Mouse (Mus musculus) T-cell, adult 66 days (primary cell): ENCODE results near the gene Tescl. TPM values are rescaled to one million over a fixed set of nuclear protein-coding genes. Genes with fewer than 3 reads are reported as not detected.

Experiments
- total RNA-seq, 2 experiments: library from RNA; stranded (reverse); gene quantifications; 3 replicates in 1 of 2; 4 replicates in 1 of 2; pipeline ENCODE4 v1.2.4; 2023

Gene Tescl
- not detected for total RNA-seq

GRCm38 (mm10) chr7:24333304-24333986 lies at the start of gene Tescl:
Gene Tescl, minus strand, starts transcription at chr7:24333936.

DNA sequence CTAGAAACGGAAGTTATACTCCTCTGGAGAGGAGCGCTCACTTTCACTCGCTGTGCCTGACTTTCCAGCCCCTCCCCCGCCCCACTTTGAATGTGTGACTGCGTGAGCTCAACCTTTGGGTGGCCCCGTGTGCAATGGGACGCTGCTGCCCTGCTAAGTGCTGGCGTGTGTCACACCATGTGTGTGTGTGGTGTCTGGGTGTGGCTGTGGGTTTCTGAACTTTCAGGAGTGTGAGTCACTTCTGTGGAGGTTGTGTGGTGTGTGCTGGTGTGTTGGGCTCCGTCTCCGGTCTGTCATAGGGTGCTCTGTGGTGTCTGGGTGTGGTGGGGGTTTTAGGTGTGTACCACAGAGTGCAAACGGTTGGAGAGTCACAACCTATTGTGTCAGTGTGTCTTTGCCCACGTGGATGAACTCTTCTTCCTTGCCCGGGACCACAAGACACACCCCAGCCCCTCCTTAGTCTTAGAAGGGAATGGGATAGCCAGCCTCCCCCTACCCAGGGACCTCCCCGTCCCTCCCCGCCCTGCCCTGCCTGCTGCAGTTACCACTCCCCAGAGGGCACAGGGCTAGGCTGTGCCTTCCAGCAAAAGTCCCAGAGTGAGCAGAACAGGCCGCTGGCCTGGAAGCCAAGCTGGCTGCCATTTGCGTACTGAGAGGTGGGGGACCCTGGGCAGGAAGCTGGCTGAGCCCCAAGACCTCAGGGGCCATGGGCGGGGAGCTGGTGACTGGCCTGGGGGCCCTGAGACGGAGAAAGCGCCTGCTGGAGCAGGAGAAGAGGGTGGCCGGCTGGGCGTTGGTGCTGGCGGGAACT lies 36.2 kb upstream of the Tescl start, which contains the start of gene Kcnn4:
Gene Kcnn4, plus strand, starts transcription at position 533 of the 811 bp plus-strand sequence.

DNA sequence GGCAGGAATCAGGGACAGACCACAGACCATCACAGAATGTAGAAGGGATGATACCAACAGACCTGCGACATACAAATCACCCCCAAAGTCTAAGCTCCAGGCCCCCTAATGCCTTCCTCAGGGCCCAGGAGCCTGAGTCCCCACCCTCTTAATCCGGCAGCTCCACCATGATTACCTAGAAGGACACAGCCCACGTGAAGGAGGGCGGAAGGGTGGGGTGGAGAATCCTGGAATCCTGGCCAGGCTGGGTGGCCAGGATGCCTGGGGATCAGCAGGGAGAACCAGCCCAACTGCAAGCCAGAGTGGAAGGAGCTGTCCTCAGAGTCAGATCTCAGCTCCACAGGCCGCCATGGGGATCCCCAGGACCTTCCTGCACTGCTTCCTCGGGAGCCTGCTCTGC lies 15.2 kb upstream of the Tescl start, which contains the start of gene Lypd5:
Gene Lypd5, plus strand, starts transcription at position 301 of the 400 bp plus-strand sequence.

GRCm38 (mm10) chr7:24316567-24317092 lies 17.1 kb downstream of the Tescl start, which contains the start of gene Zfp94:
Gene Zfp94, minus strand, starts transcription at chr7:24316666.

GRCm38 (mm10) chr7:24300771-24301282 lies 32.9 kb downstream of the Tescl start, which contains the start of gene Zfp61:
Gene Zfp61, minus strand, starts transcription at chr7:24301232.

Other genes starting within 250 kb of the Tescl start
- 1 to 10 TPM; 5.9 to 6.7 TPM for gene Zfp112, start 221.6 kb downstream of the Tescl start, total RNA-seq
- gene Zfp235, start 199.8 kb downstream of the Tescl start, total RNA-seq, result 10 to 100 TPM; 10.0 to 10.5 TPM
- under 1 TPM; 0.24 to 0.84 TPM for gene Zfp114, start 158.9 kb downstream of the Tescl start, total RNA-seq
- gene Zfp111, start 122.5 kb downstream of the Tescl start, total RNA-seq, result under 1 TPM; 0.18 to 0.29 TPM
- gene Zfp109, start 96.4 kb downstream of the Tescl start, total RNA-seq, result 1 to 10 TPM; 4.1 to 6.1 TPM
- gene Zfp108, start 79.1 kb downstream of the Tescl start, total RNA-seq, result under 1 TPM; 0.55 to 0.59 TPM
- gene Zfp93, start 63.5 kb downstream of the Tescl start, total RNA-seq, result 1 to 10 TPM; 1.8 to 2.8 TPM
- 10 to 100 TPM; 13.8 to 15.5 TPM for gene Zfp61, start 32.7 kb downstream of the Tescl start, total RNA-seq
- gene Zfp94, start 17.3 kb downstream of the Tescl start, total RNA-seq, result 1 to 10 TPM; 6.0 to 6.6 TPM
- gene Lypd5, start 15.3 kb upstream of the Tescl start, total RNA-seq, result not detected
- gene Kcnn4, start 36.3 kb upstream of the Tescl start, total RNA-seq, result 100 to 1,000 TPM; 172 to 196 TPM
- gene Smg9, start 65.7 kb upstream of the Tescl start, total RNA-seq, result 100 to 1,000 TPM; 117 to 120 TPM
- gene Irgc1, start 118.4 kb upstream of the Tescl start, total RNA-seq, result 10 to 100 TPM in 1 of 2 experiments, 1 to 10 TPM in 1; 5.4 to 11.9 TPM
- 100 to 1,000 TPM; 116 to 136 TPM for gene Plaur, start 128.5 kb upstream of the Tescl start, total RNA-seq
- gene Cadm4, start 148.1 kb upstream of the Tescl start, total RNA-seq, result under 1 TPM in 1 of 2 experiments, not detected in 1; 0.26 TPM
- gene Zfp428, start 173.1 kb upstream of the Tescl start, total RNA-seq, result 1 to 10 TPM in 1 of 2 experiments, under 1 TPM in 1; 0.90 to 1.2 TPM
- gene AC161166.1, start 178.5 kb upstream of the Tescl start, total RNA-seq, result not detected
- 10 to 100 TPM; 13.3 to 14.4 TPM for gene Irgq, start 196.8 kb upstream of the Tescl start, total RNA-seq
- not detected for gene Pinlyp, start 212.2 kb upstream of the Tescl start, total RNA-seq
- 10 to 100 TPM; 55.1 to 56.1 TPM for gene Xrcc1, start 212.4 kb upstream of the Tescl start, total RNA-seq